Mouse (Mus musculus): Measurements from ENCODE around the gene Creb3l1. TPM values are rescaled to one million over a fixed set of nuclear protein-coding genes. Genes with fewer than 3 reads are reported as not detected.

The Creb3l1 gene
- polyA plus RNA-seq, 1 experiment from 2014 or later: 2.7 TPM

- Histone ChIP-seq H3K36me3 (ENCODE audit: control insufficient read depth, insufficient read depth, low read length) (no peaks in the 10 kb centered on the region), H3K27ac (ENCODE audit: low read depth, low read length) (no peak overlapping the region), H3K9ac (ENCODE audit: low read depth, low read length) (no peak overlapping the region), H3K27me3 (replicated peaks; ENCODE audit: control insufficient read depth, insufficient read depth, low read length) (no peaks in the 10 kb centered on the region), H3K9me3 (ENCODE audit: control insufficient read depth, low read length) (no peaks in the 10 kb centered on the region), H3K4me3 (ENCODE audit: low read length) (no peak overlapping the region), H3K4me2 (ENCODE audit: low read length) (no peak overlapping the region), H3K4me1 (ENCODE audit: control insufficient read depth, insufficient read depth, low read depth, low read length) (no peaks in the 10 kb centered on the region)
- WGBS: 85% methylated on average over 5 of the region's 5 CpGs
- ATAC-seq: no peak
Observed at GRCm38 (mm10) chr2:91996006-91996405, 28.3 kb downstream of the Creb3l1 start.

GRCm38 (mm10) chr2:91993409-91993808, 30.9 kb downstream of the Creb3l1 start:
- ATAC-seq: peak; percentile 67
- 37% methylated on average over 3 of the region's 3 CpGs for WGBS

DNA sequence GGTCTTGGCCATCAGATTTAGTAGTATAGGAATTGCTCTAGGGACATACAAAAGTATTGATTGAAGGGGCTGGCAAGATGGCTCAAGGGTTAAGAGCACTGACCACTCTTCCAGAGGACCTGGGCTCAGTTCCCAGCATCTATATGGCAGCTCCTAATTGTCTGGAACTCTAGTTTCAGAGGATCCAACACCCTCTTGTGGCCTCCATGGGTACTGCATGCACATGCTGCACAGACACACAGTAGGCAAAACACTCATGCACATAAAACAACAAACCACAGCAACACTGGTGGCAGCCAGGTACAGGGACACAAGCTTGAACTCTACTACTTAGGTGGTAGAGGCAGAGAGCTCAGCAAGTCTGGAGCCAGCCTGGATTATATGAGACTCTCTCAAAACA, 34.6 kb downstream of the Creb3l1 start:
- H3K9me3 ChIP-seq (ENCODE audit: control insufficient read depth, low read length): no peaks in the 10 kb centered on the region
- no peak overlapping the region for H3K4me2 ChIP-seq (ENCODE audit: low read length)
- peaks cover 2% of the 10 kb centered on the region; the same call in 1 of the 2 replicates for H3K27me3 ChIP-seq (replicated peaks; ENCODE audit: control insufficient read depth, insufficient read depth, low read length)
- no peak overlapping the region for H3K9ac ChIP-seq (ENCODE audit: low read depth, low read length)
- H3K4me1 ChIP-seq (ENCODE audit: control insufficient read depth, insufficient read depth, low read depth, low read length): peaks cover under 1% of the 10 kb centered on the region
- H3K36me3 ChIP-seq (ENCODE audit: control insufficient read depth, insufficient read depth, low read length): no peaks in the 10 kb centered on the region
- no peak overlapping the region for H3K4me3 ChIP-seq (ENCODE audit: low read length)
- no peak for ATAC-seq
- no peak overlapping the region for H3K27ac ChIP-seq (ENCODE audit: low read depth, low read length)

More at GRCm38 (mm10) chr2:91993409-91993808, 30.9 kb downstream of the Creb3l1 start:
- Histone ChIP-seq H3K27ac (ENCODE audit: low read depth, low read length) (no peak overlapping the region), H3K9me3 (ENCODE audit: control insufficient read depth, low read length) (no peaks in the 10 kb centered on the region), H3K36me3 (ENCODE audit: control insufficient read depth, insufficient read depth, low read length) (no peaks in the 10 kb centered on the region), H3K4me2 (ENCODE audit: low read length) (no peak overlapping the region), H3K27me3 (replicated peaks; ENCODE audit: control insufficient read depth, insufficient read depth, low read length) (no peaks in the 10 kb centered on the region), H3K4me3 (ENCODE audit: low read length) (no peak overlapping the region), H3K4me1 (ENCODE audit: control insufficient read depth, insufficient read depth, low read depth, low read length) (no peaks in the 10 kb centered on the region), H3K9ac (ENCODE audit: low read depth, low read length) (no peak overlapping the region)

- H3K9me3 ChIP-seq (ENCODE audit: control insufficient read depth, low read length): no peaks in the 10 kb centered on the region
- no peaks in the 10 kb centered on the region for H3K36me3 ChIP-seq (ENCODE audit: control insufficient read depth, insufficient read depth, low read length)
- H3K27me3 ChIP-seq (replicated peaks; ENCODE audit: control insufficient read depth, insufficient read depth, low read length): peaks cover 2% of the 10 kb centered on the region; the same call in 1 of the 2 replicates
- peaks cover 6% of the 10 kb centered on the region for H3K4me1 ChIP-seq (ENCODE audit: control insufficient read depth, insufficient read depth, low read depth, low read length)
- no peak overlapping the region for H3K27ac ChIP-seq (ENCODE audit: low read depth, low read length)
- H3K4me2 ChIP-seq (ENCODE audit: low read length): no peak overlapping the region
- no peak overlapping the region for H3K9ac ChIP-seq (ENCODE audit: low read depth, low read length)
- WGBS: 2% methylated on average over 3 of the region's 3 CpGs
- no peak overlapping the region for H3K4me3 ChIP-seq (ENCODE audit: low read length)
- peak; percentile 31; the same call in 1 of the 2 replicates for ATAC-seq
Observed at GRCm38 (mm10) chr2:91987542-91987941, 36.8 kb downstream of the Creb3l1 start.

- no peak overlapping the region for H3K27ac ChIP-seq (ENCODE audit: low read depth, low read length)
- no peak overlapping the region for H3K9ac ChIP-seq (ENCODE audit: low read depth, low read length)
- no peak overlapping the region for H3K4me3 ChIP-seq (ENCODE audit: low read length)
- H3K9me3 ChIP-seq (ENCODE audit: control insufficient read depth, low read length): no peaks in the 10 kb centered on the region
- peak; percentile 53 for ATAC-seq
- no peaks in the 10 kb centered on the region for H3K36me3 ChIP-seq (ENCODE audit: control insufficient read depth, insufficient read depth, low read length)
- H3K4me2 ChIP-seq (ENCODE audit: low read length): no peak overlapping the region
- WGBS: 6% methylated on average over 5 of the region's 5 CpGs
- peaks cover 6% of the 10 kb centered on the region for H3K4me1 ChIP-seq (ENCODE audit: control insufficient read depth, insufficient read depth, low read depth, low read length)
- H3K27me3 ChIP-seq (replicated peaks; ENCODE audit: control insufficient read depth, insufficient read depth, low read length): peaks cover 2% of the 10 kb centered on the region; the same call in 1 of the 2 replicates
Observed at GRCm38 (mm10) chr2:91986071-91986470, 38.2 kb downstream of the Creb3l1 start.

GRCm38 (mm10) chr2:91984906-91985525, 39.3 kb downstream of the Creb3l1 start:
- Histone ChIP-seq H3K9me3 (ENCODE audit: control insufficient read depth, low read length) (no peaks in the 10 kb centered on the region), H3K27me3 (replicated peaks; ENCODE audit: control insufficient read depth, insufficient read depth, low read length) (peaks cover 2% of the 10 kb centered on the region; the same call in 1 of the 2 replicates), H3K4me2 (ENCODE audit: low read length) (peak overlapping the region; percentile 40), H3K4me3 (ENCODE audit: low read length) (no peak overlapping the region), H3K4me1 (ENCODE audit: control insufficient read depth, insufficient read depth, low read depth, low read length) (peaks cover 6% of the 10 kb centered on the region), H3K9ac (ENCODE audit: low read depth, low read length) (no peak overlapping the region), H3K27ac (ENCODE audit: low read depth, low read length) (peak overlapping the region; percentile 12; the same call in 1 of the 2 replicates), H3K36me3 (ENCODE audit: control insufficient read depth, insufficient read depth, low read length) (no peaks in the 10 kb centered on the region)
- no peak for ATAC-seq
- 41% methylated on average over 9 of the region's 9 CpGs for WGBS

DNA sequence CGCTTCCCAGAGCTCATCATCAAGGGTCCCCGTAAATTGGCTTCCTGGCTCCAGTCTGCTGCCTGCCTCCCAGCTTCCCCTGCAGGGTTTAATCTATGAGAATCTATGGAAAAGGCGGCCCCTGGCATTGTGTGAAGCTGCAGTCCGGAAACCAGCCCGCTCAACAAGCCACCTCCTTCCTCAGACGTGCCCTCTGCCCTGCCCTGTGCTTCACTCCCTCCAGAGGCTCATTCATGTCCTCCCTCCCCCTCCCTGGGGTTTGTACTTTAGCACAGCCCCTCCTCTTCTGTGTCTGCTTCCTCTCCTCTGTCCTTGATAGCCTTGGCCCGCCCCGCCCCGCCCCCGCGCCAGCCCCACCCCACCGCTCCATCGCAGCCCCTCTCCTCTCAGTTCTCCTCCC, 39.9 kb downstream of the Creb3l1 start:
- peak; percentile 60 for ATAC-seq
- peak overlapping the region; percentile 12; the same call in 1 of the 2 replicates for H3K27ac ChIP-seq (ENCODE audit: low read depth, low read length)

GRCm38 (mm10) chr2:91980830-91981229, 43.5 kb downstream of the Creb3l1 start:
- H3K4me3 ChIP-seq (ENCODE audit: low read length): no peak overlapping the region
- no peaks in the 10 kb centered on the region for H3K9me3 ChIP-seq (ENCODE audit: control insufficient read depth, low read length)
- peaks cover 20% of the 10 kb centered on the region for H3K4me1 ChIP-seq (ENCODE audit: control insufficient read depth, insufficient read depth, low read depth, low read length)
- H3K36me3 ChIP-seq (ENCODE audit: control insufficient read depth, insufficient read depth, low read length): no peaks in the 10 kb centered on the region
- peaks cover 2% of the 10 kb centered on the region; the same call in 1 of the 2 replicates for H3K27me3 ChIP-seq (replicated peaks; ENCODE audit: control insufficient read depth, insufficient read depth, low read length)
- H3K27ac ChIP-seq (ENCODE audit: low read depth, low read length): no peak overlapping the region
- 38% methylated on average over 5 of the region's 5 CpGs for WGBS
- ATAC-seq: no peak
- no peak overlapping the region for H3K9ac ChIP-seq (ENCODE audit: low read depth, low read length)
- no peak overlapping the region for H3K4me2 ChIP-seq (ENCODE audit: low read length)

More for the DNA sequence above, 39.9 kb downstream of the Creb3l1 start:
- peak overlapping the region; percentile 7; the same call in 1 of the 2 replicates for H3K4me3 ChIP-seq (ENCODE audit: low read length)
- H3K4me2 ChIP-seq (ENCODE audit: low read length): peak overlapping the region; percentile 40
- peaks cover 6% of the 10 kb centered on the region for H3K4me1 ChIP-seq (ENCODE audit: control insufficient read depth, insufficient read depth, low read depth, low read length)
- peak overlapping the region; percentile 51 for H3K9ac ChIP-seq (ENCODE audit: low read depth, low read length)
- H3K9me3 ChIP-seq (ENCODE audit: control insufficient read depth, low read length): no peaks in the 10 kb centered on the region
- H3K27me3 ChIP-seq (replicated peaks; ENCODE audit: control insufficient read depth, insufficient read depth, low read length): peaks cover 2% of the 10 kb centered on the region; the same call in 1 of the 2 replicates
- H3K36me3 ChIP-seq (ENCODE audit: control insufficient read depth, insufficient read depth, low read length): no peaks in the 10 kb centered on the region
- WGBS: 6% methylated on average over 10 of the region's 13 CpGs

DNA sequence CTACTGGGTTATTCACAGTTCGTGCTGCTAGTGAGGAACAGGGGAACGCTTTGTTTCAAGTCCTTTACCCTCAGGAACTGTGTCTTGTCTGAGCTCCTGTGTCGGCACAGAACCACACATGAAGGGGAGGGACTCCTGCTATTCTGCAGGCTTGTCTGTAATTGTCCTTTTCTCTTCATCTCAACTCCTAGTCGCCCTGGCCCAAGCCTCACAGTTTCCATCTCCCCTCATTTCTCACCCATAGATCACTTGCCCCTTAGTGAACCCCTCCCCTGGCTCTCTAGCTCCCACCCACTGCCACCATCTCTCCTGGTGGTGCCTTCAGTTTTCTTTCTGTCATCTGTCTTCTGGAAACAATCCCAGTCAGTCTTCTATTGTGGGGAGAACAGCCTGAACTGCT, 44.1 kb downstream of the Creb3l1 start:
- Histone ChIP-seq H3K27me3 (replicated peaks; ENCODE audit: control insufficient read depth, insufficient read depth, low read length) (peaks cover 2% of the 10 kb centered on the region; the same call in 1 of the 2 replicates), H3K4me3 (ENCODE audit: low read length) (no peak overlapping the region), H3K9ac (ENCODE audit: low read depth, low read length) (no peak overlapping the region), H3K9me3 (ENCODE audit: control insufficient read depth, low read length) (no peaks in the 10 kb centered on the region), H3K27ac (ENCODE audit: low read depth, low read length) (no peak overlapping the region), H3K36me3 (ENCODE audit: control insufficient read depth, insufficient read depth, low read length) (no peaks in the 10 kb centered on the region), H3K4me1 (ENCODE audit: control insufficient read depth, insufficient read depth, low read depth, low read length) (peaks cover 21% of the 10 kb centered on the region), H3K4me2 (ENCODE audit: low read length) (no peak overlapping the region)
- no peak for ATAC-seq
- 9% methylated on average over 4 of the region's 4 CpGs for WGBS

Data from hindbrain, embryonic 16.5 days (tissue).